Mouse (Mus musculus): ENCODE measurements around the gene Serinc2. TPM values are rescaled to one million over a fixed set of nuclear protein-coding genes. Genes with fewer than 3 reads are reported as not detected.

Gene Serinc2
- polyA plus RNA-seq, 2 experiments from 2014 or later = 0.34 to 1.2 TPM

- ATAC-seq = no peak
Measured at GRCm38 (mm10) chr4:130296243-130296965, 17.4 kb upstream of the Serinc2 start.

GRCm38 (mm10) chr4:130295047-130295745 lies 16.2 kb upstream of the Serinc2 start:
- ATAC-seq = no peak

- no peak for ATAC-seq
Measured at GRCm38 (mm10) chr4:130294513-130294912, 15.5 kb upstream of the Serinc2 start.

GRCm38 (mm10) chr4:130292271-130292670 lies 13.3 kb upstream of the Serinc2 start:
- ATAC-seq = no peak

- no peak for ATAC-seq
Measured at GRCm38 (mm10) chr4:130289824-130290223, 10.8 kb upstream of the Serinc2 start.

GRCm38 (mm10) chr4:130286531-130286930 lies 7.5 kb upstream of the Serinc2 start:
- no peak for ATAC-seq

- no peak for ATAC-seq
Measured at GRCm38 (mm10) chr4:130283826-130284225, 4.8 kb upstream of the Serinc2 start.

- ATAC-seq = no peak
Measured at GRCm38 (mm10) chr4:130282856-130283255, 3.9 kb upstream of the Serinc2 start.

- ATAC-seq = no peak
Measured at GRCm38 (mm10) chr4:130276573-130277176, 2.3 kb downstream of the Serinc2 start.

- no peak for ATAC-seq
Measured at GRCm38 (mm10) chr4:130275823-130276105, 3.2 kb downstream of the Serinc2 start.

- no peak for ATAC-seq
Measured at GRCm38 (mm10) chr4:130275016-130275822, 3.8 kb downstream of the Serinc2 start.

- ATAC-seq = no peak
Measured at GRCm38 (mm10) chr4:130274346-130275015, 4.5 kb downstream of the Serinc2 start.

- no peak for ATAC-seq
Measured at GRCm38 (mm10) chr4:130273698-130274345, 5.2 kb downstream of the Serinc2 start.

GRCm38 (mm10) chr4:130270611-130271347 lies 8.2 kb downstream of the Serinc2 start:
- no peak for ATAC-seq

GRCm38 (mm10) chr4:130270089-130270488 lies 8.9 kb downstream of the Serinc2 start:
- ATAC-seq = no peak

GRCm38 (mm10) chr4:130268736-130269135 lies 10.3 kb downstream of the Serinc2 start:
- no peak for ATAC-seq

- no peak for ATAC-seq
Measured at GRCm38 (mm10) chr4:130267069-130267468, 11.9 kb downstream of the Serinc2 start.

GRCm38 (mm10) chr4:130266601-130267000 lies 12.4 kb downstream of the Serinc2 start:
- ATAC-seq = no peak

- ATAC-seq = no peak
Measured at GRCm38 (mm10) chr4:130264698-130265349, 14.2 kb downstream of the Serinc2 start.

GRCm38 (mm10) chr4:130264131-130264530 lies 14.9 kb downstream of the Serinc2 start:
- no peak for ATAC-seq

- ATAC-seq = no peak
Measured at GRCm38 (mm10) chr4:130260406-130260805, 18.6 kb downstream of the Serinc2 start.
